Mouse (Mus musculus) megakaryocyte, embryonic 14.5 days (primary cell): ENCODE results near the gene Tmbim6.

Source experiments
- FLI1 ChIP-seq: IDR thresholded peaks from 2 replicates; pipeline ENCODE4 v1.6.1; 2012; ENCODE audit warnings: low read length, inconsistent platforms, mixed read lengths
- GATA1 ChIP-seq: IDR thresholded peaks from 3 replicates; pipeline ENCODE4 v1.6.1; 2012; ENCODE audit warnings: mixed read lengths, low read length, inconsistent platforms, borderline replicate concordance

GRCm38 (mm10) chr15:99440112-99440815 is 47.6 kb downstream of the Tmbim6 start:
- TF ChIP-seq GATA1 (no peak), FLI1 (no peak)
